Mouse (Mus musculus) liver, postnatal 0 days (tissue): ENCODE data around the gene Ehf. TPM values are rescaled to one million over a fixed set of nuclear protein-coding genes. Genes with fewer than 3 reads are reported as not detected.

ENCODE experiments used
- ATAC-seq: fragments of 200-750 bp; cut with Nextera tagmentation; 2 replicates; pipeline ENCODE4 v1.8.0; 2017; ENCODE audit warnings: mild to moderate bottlenecking, moderate library complexity
- DNase-seq: peaks from one replicate; pipeline ENCODE4 v3.0.0-alpha.2; 2016
- H3K27ac ChIP-seq: fragments of 300-500 bp; sonication (generic); 2 replicates; pipeline ENCODE4 v1.5.1; 2014; ENCODE audit warnings: antibody characterized with exemption, moderate library complexity, mild to moderate bottlenecking, low read depth
- H3K27me3 ChIP-seq: fragments of 300-500 bp; sonication (generic); 2 replicates; pipeline ENCODE4 v1.6.1; 2014; ENCODE audit warnings: low read length, control low read depth, mixed read lengths; ENCODE audit not compliant: insufficient read depth
- H3K36me3 ChIP-seq: fragments of 300-500 bp; sonication (generic); replicated peaks from 2 replicates; pipeline ENCODE4 v1.6.1; 2014; ENCODE audit warnings: mild to moderate bottlenecking, control low read depth, low read length, moderate library complexity, mixed read lengths; ENCODE audit not compliant: insufficient read depth
- H3K4me1 ChIP-seq: fragments of 300-500 bp; sonication (generic); 2 replicates; pipeline ENCODE4 v1.6.1; 2014; ENCODE audit warnings: antibody characterized with exemption, mild to moderate bottlenecking, control low read depth; ENCODE audit not compliant: insufficient read depth
- H3K4me2 ChIP-seq: fragments of 300-500 bp; sonication (generic); 2 replicates; pipeline ENCODE4 v1.6.1; 2014; ENCODE audit warnings: low read depth, mild to moderate bottlenecking, low read length, moderate library complexity, mixed read lengths
- H3K4me3 ChIP-seq: fragments of 300-500 bp; sonication (generic); 2 replicates; pipeline ENCODE4 v1.5.1; 2014; ENCODE audit warnings: low read depth, low read length
- H3K9ac ChIP-seq: fragments of 300-500 bp; sonication (generic); replicated peaks from 2 replicates; pipeline ENCODE4 v1.6.1; 2014; ENCODE audit warnings: mild to moderate bottlenecking, moderate library complexity
- H3K9me3 ChIP-seq: fragments of 300-500 bp; sonication (generic); 2 replicates; pipeline ENCODE4 v1.6.1; 2016; ENCODE audit warnings: mild to moderate bottlenecking, control low read depth, low read length, mixed read lengths
- CTCF ChIP-seq: sonication (generic); IDR thresholded peaks from 2 replicates; pipeline ENCODE4 v1.5.1; 2016; ENCODE audit warnings: antibody characterized with exemption, low read depth
- EP300 ChIP-seq: IDR thresholded peaks from 2 replicates; pipeline ENCODE4 v1.6.1; 2016; ENCODE audit warnings: antibody characterized with exemption, low read depth, mild to moderate bottlenecking
- WGBS: fragments of 180-500 bp; shearing (Covaris S2); extraction: QIAGEN DNeasy Blood & Tissue Kit; methylation state at CpG from one replicate; pipeline ENCODE4 v1.1.7; 2014; ENCODE audit not compliant: insufficient replicate concordance; 5-methylcytosine and 5-hydroxymethylcytosine counted together
- polyA plus RNA-seq: library from polyadenylated mRNA; unstranded; fragments of >200 nt; fragmentation: Nextera tagmentation; extraction: Ambion mirVana; gene quantifications from 2 replicates; pipeline ENCODE4 v1.2.1, GENCODE M21; 2015

Ehf gene
- polyA plus RNA-seq, 1 experiment from 2014 or later, result 0.26 TPM

- H3K36me3 ChIP-seq, result no peaks in the 10 kb centered on the region
- no peaks in the 10 kb centered on the region for H3K4me1 ChIP-seq
- H3K4me2 ChIP-seq, result no peak overlapping the region
- no peak for ATAC-seq
- no peak overlapping the region for H3K4me3 ChIP-seq
- no peaks in the 10 kb centered on the region for H3K9me3 ChIP-seq
- no peak for TF ChIP-seq CTCF
- no peak for TF ChIP-seq EP300
- H3K9ac ChIP-seq, result no peak overlapping the region
- no peak for DNase-seq
- H3K27ac ChIP-seq, result no peak overlapping the region
- H3K27me3 ChIP-seq, result no peaks in the 10 kb centered on the region
- WGBS, result 72% methylated on average over 1 of the region's 1 CpGs
Measured at GRCm38 (mm10) chr2:103213547-103213946, 89.5 kb downstream of the Ehf start.

Other genes starting within 250 kb of the Ehf start
- 17.4 and 18.1 TPM in 2 replicates for gene Pdhx, start 229.8 kb downstream of the Ehf start, polyA plus RNA-seq
- gene Apip, start 229.6 kb downstream of the Ehf start, polyA plus RNA-seq, result 28.0 and 28.2 TPM in 2 replicates
- not detected in 2 replicates for gene Elf5, start 108.4 kb upstream of the Ehf start, polyA plus RNA-seq
- gene Cat, start 181.9 kb upstream of the Ehf start, polyA plus RNA-seq, result 245 and 267 TPM in 2 replicates